Mouse (Mus musculus): ENCODE data around the gene Ptprd. TPM values are rescaled to one million over a fixed set of nuclear protein-coding genes. Genes with fewer than 3 reads are reported as not detected.

Gene Ptprd
- polyA plus RNA-seq, 1 experiment from 2014 or later = 14.5 TPM

- H3K27me3 ChIP-seq (ENCODE audit: insufficient read depth, low read length) = no peaks in the 10 kb centered on the region
- no peak for TF ChIP-seq CTCF (IDR thresholded peaks at IDR 0.05; ENCODE audit: low read depth)
- no peak overlapping the region for H3K4me2 ChIP-seq (ENCODE audit: low read length)
- no peak for DNase-seq (ENCODE audit: low spot score)
- H3K36me3 ChIP-seq (ENCODE audit: insufficient read depth, low read length) = no peaks in the 10 kb centered on the region
- H3K9ac ChIP-seq (ENCODE audit: low read depth, low read length) = no peak overlapping the region
- H3K9me3 ChIP-seq (replicated peaks; ENCODE audit: low read length) = no peaks in the 10 kb centered on the region
- no peak overlapping the region for H3K27ac ChIP-seq
- 56% methylated on average over 10 of the region's 10 CpGs for WGBS
- H3K4me1 ChIP-seq (replicated peaks; ENCODE audit: insufficient read depth, low read length) = no peaks in the 10 kb centered on the region
- H3K4me3 ChIP-seq (replicated peaks; ENCODE audit: low read depth, low read length) = no peak overlapping the region
- ATAC-seq (replicated peaks; ENCODE audit: low FRiP score, low read depth) = no peak
Measured at GRCm38 (mm10) chr4:76324928-76325327, 1886.8 kb downstream of the Ptprd start.

GRCm38 (mm10) chr4:76324509-76324908 is 1887.3 kb downstream of the Ptprd start:
- no peak overlapping the region for H3K27ac ChIP-seq
- no peak overlapping the region for H3K4me2 ChIP-seq (ENCODE audit: low read length)
- DNase-seq (ENCODE audit: low spot score) (peak; percentile 42), ATAC-seq (replicated peaks; ENCODE audit: low FRiP score, low read depth) (no peak)
- H3K9ac ChIP-seq (ENCODE audit: low read depth, low read length) = no peak overlapping the region
- no peak overlapping the region for H3K4me3 ChIP-seq (replicated peaks; ENCODE audit: low read depth, low read length)
- no peaks in the 10 kb centered on the region for H3K27me3 ChIP-seq (ENCODE audit: insufficient read depth, low read length)
- no peaks in the 10 kb centered on the region for H3K9me3 ChIP-seq (replicated peaks; ENCODE audit: low read length)
- no peaks in the 10 kb centered on the region for H3K36me3 ChIP-seq (ENCODE audit: insufficient read depth, low read length)
- H3K4me1 ChIP-seq (replicated peaks; ENCODE audit: insufficient read depth, low read length) = no peaks in the 10 kb centered on the region
- WGBS = 38% methylated on average over 5 of the region's 5 CpGs
- TF ChIP-seq CTCF (IDR thresholded peaks at IDR 0.05; ENCODE audit: low read depth) = no peak

- TF ChIP-seq CTCF (IDR thresholded peaks at IDR 0.05; ENCODE audit: low read depth) = no peak
- Histone ChIP-seq H3K27ac (no peak overlapping the region), H3K36me3 (ENCODE audit: insufficient read depth, low read length) (no peaks in the 10 kb centered on the region), H3K27me3 (ENCODE audit: insufficient read depth, low read length) (no peaks in the 10 kb centered on the region), H3K9me3 (replicated peaks; ENCODE audit: low read length) (no peaks in the 10 kb centered on the region), H3K4me3 (replicated peaks; ENCODE audit: low read depth, low read length) (no peak overlapping the region), H3K9ac (ENCODE audit: low read depth, low read length) (no peak overlapping the region), H3K4me2 (ENCODE audit: low read length) (no peak overlapping the region), H3K4me1 (replicated peaks; ENCODE audit: insufficient read depth, low read length) (no peaks in the 10 kb centered on the region)
- no peak for ATAC-seq (replicated peaks; ENCODE audit: low FRiP score, low read depth)
- DNase-seq (ENCODE audit: low spot score) = peak; percentile 37
- WGBS = 24% methylated on average over 4 of the region's 4 CpGs
Measured at GRCm38 (mm10) chr4:76319874-76320273, 1891.9 kb downstream of the Ptprd start.

DNA sequence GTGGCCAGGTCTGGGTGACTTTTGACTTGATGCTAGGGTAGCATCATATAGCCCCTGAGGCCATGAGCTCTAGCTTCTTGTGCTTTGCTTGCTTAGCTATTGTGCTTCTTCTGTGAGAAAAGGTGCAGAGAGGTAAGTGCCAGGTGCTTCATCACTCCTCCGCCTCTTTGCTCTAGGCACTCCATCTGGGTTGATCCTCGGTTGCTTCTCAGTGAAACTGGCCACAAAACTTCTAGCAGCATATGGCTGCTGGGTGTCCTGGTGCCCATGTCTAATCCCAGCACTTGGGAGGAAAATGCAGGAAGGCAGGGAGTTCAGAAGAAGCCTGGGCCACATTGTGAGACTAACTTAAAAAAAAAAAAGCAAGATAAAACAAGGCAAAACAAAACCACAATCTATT is 1895.8 kb downstream of the Ptprd start:
- WGBS = 96% methylated on average over 2 of the region's 2 CpGs
- TF ChIP-seq CTCF (IDR thresholded peaks at IDR 0.05; ENCODE audit: low read depth) = no peak
- Histone ChIP-seq H3K9ac (ENCODE audit: low read depth, low read length) (no peak overlapping the region), H3K9me3 (replicated peaks; ENCODE audit: low read length) (no peaks in the 10 kb centered on the region), H3K4me3 (replicated peaks; ENCODE audit: low read depth, low read length) (no peak overlapping the region), H3K27me3 (ENCODE audit: insufficient read depth, low read length) (no peaks in the 10 kb centered on the region), H3K27ac (no peak overlapping the region), H3K4me2 (ENCODE audit: low read length) (no peak overlapping the region), H3K4me1 (replicated peaks; ENCODE audit: insufficient read depth, low read length) (no peaks in the 10 kb centered on the region), H3K36me3 (ENCODE audit: insufficient read depth, low read length) (no peaks in the 10 kb centered on the region)
- ATAC-seq (replicated peaks; ENCODE audit: low FRiP score, low read depth) = no peak
- no peak for DNase-seq (ENCODE audit: low spot score)

- Histone ChIP-seq H3K4me3 (replicated peaks; ENCODE audit: low read depth, low read length) (no peak overlapping the region), H3K9me3 (replicated peaks; ENCODE audit: low read length) (no peaks in the 10 kb centered on the region), H3K36me3 (ENCODE audit: insufficient read depth, low read length) (no peaks in the 10 kb centered on the region), H3K9ac (ENCODE audit: low read depth, low read length) (no peak overlapping the region), H3K27me3 (ENCODE audit: insufficient read depth, low read length) (no peaks in the 10 kb centered on the region), H3K4me2 (ENCODE audit: low read length) (no peak overlapping the region), H3K27ac (no peak overlapping the region), H3K4me1 (replicated peaks; ENCODE audit: insufficient read depth, low read length) (no peaks in the 10 kb centered on the region)
- ATAC-seq (replicated peaks; ENCODE audit: low FRiP score, low read depth) (no peak), DNase-seq (ENCODE audit: low spot score) (no peak)
- TF ChIP-seq CTCF (IDR thresholded peaks at IDR 0.05; ENCODE audit: low read depth) = no peak
- WGBS = 49% methylated on average over 3 of the region's 3 CpGs
Measured at GRCm38 (mm10) chr4:76313749-76314148, 1898.0 kb downstream of the Ptprd start.

- no peak overlapping the region for H3K4me2 ChIP-seq (ENCODE audit: low read length)
- DNase-seq (ENCODE audit: low spot score) (no peak), ATAC-seq (replicated peaks; ENCODE audit: low FRiP score, low read depth) (no peak)
- TF ChIP-seq CTCF (IDR thresholded peaks at IDR 0.05; ENCODE audit: low read depth) = no peak
- no peaks in the 10 kb centered on the region for H3K36me3 ChIP-seq (ENCODE audit: insufficient read depth, low read length)
- H3K4me3 ChIP-seq (replicated peaks; ENCODE audit: low read depth, low read length) = no peak overlapping the region
- no peaks in the 10 kb centered on the region for H3K4me1 ChIP-seq (replicated peaks; ENCODE audit: insufficient read depth, low read length)
- no peaks in the 10 kb centered on the region for H3K27me3 ChIP-seq (ENCODE audit: insufficient read depth, low read length)
- H3K27ac ChIP-seq = no peak overlapping the region
- H3K9me3 ChIP-seq (replicated peaks; ENCODE audit: low read length) = no peaks in the 10 kb centered on the region
- WGBS = 92% methylated on average over 3 of the region's 3 CpGs
- no peak overlapping the region for H3K9ac ChIP-seq (ENCODE audit: low read depth, low read length)
Measured at GRCm38 (mm10) chr4:76312593-76312992, 1899.2 kb downstream of the Ptprd start.

- no peak for ATAC-seq (replicated peaks; ENCODE audit: low FRiP score, low read depth)
- Histone ChIP-seq H3K9me3 (replicated peaks; ENCODE audit: low read length) (no peaks in the 10 kb centered on the region), H3K4me1 (replicated peaks; ENCODE audit: insufficient read depth, low read length) (no peaks in the 10 kb centered on the region), H3K9ac (ENCODE audit: low read depth, low read length) (no peak overlapping the region), H3K4me3 (replicated peaks; ENCODE audit: low read depth, low read length) (no peak overlapping the region), H3K27ac (no peak overlapping the region), H3K27me3 (ENCODE audit: insufficient read depth, low read length) (no peaks in the 10 kb centered on the region), H3K4me2 (ENCODE audit: low read length) (no peak overlapping the region), H3K36me3 (ENCODE audit: insufficient read depth, low read length) (no peaks in the 10 kb centered on the region)
- DNase-seq (ENCODE audit: low spot score) = no peak
- TF ChIP-seq CTCF (IDR thresholded peaks at IDR 0.05; ENCODE audit: low read depth) = no peak
- 89% methylated on average over 5 of the region's 5 CpGs for WGBS
Measured at GRCm38 (mm10) chr4:76305987-76306386, 1905.8 kb downstream of the Ptprd start.
